Mouse (Mus musculus): Measurements from ENCODE around the gene Crtap. TPM values are rescaled to one million over a fixed set of nuclear protein-coding genes. Genes with fewer than 3 reads are reported as not detected.

Gene Crtap
- polyA plus RNA-seq, 1 experiment: 98.7 TPM

- Histone ChIP-seq H3K4me3 (ENCODE audit: insufficient read depth, low read depth, low read length) (no peak overlapping the region), H3K36me3 (ENCODE audit: control insufficient read depth, insufficient read depth, low read length) (no peaks in the 10 kb centered on the region), H3K27ac (ENCODE audit: insufficient read depth, low read depth, low read length) (no peak overlapping the region), H3K4me1 (ENCODE audit: control insufficient read depth, insufficient read depth, low read length) (no peaks in the 10 kb centered on the region), H3K27me3 (replicated peaks; ENCODE audit: control insufficient read depth, insufficient read depth, low read length) (no peaks in the 10 kb centered on the region)
- DNase-seq: no peak
- TF ChIP-seq POLR2A (IDR thresholded peaks at IDR 0.05; ENCODE audit: low read depth, low read length) (no peak), CTCF (conservative IDR thresholded peaks at IDR 0.05; ENCODE audit: insufficient read depth, insufficient read length, low read depth, low read length) (no peak)
- WGBS: 71% methylated on average over 3 of the region's 3 CpGs
These were observed 64.3 kb downstream of the Crtap start for GRCm38 (mm10) chr9:114326011-114326748.

Other genes starting within 250 kb of the Crtap start
- not detected in 2 replicates for gene Bcl2a1c, start 60.5 kb downstream of the Crtap start, polyA plus RNA-seq (2012; rRNA removed)
- 144 and 165 TPM in 2 replicates for gene Glb1, start 10.4 kb upstream of the Crtap start, polyA plus RNA-seq (2012; rRNA removed)
- gene Tmppe, start 10.4 kb upstream of the Crtap start, polyA plus RNA-seq (2012; rRNA removed): 11.4 and 15.7 TPM in 2 replicates
- 0.20 and 0.53 TPM in 2 replicates for gene Ccr4, start 114.2 kb upstream of the Crtap start, polyA plus RNA-seq (2012; rRNA removed)
- not detected in 2 replicates for gene C130032M10Rik, start 125.0 kb upstream of the Crtap start, polyA plus RNA-seq (2012; rRNA removed)
- gene Trim71, start 173.7 kb upstream of the Crtap start, polyA plus RNA-seq (2012; rRNA removed): 0.01 and 0.05 TPM in 2 replicates
- gene Cnot10, start 249.5 kb upstream of the Crtap start, polyA plus RNA-seq (2012; rRNA removed): 21.9 and 24.0 TPM in 2 replicates

All from kidney, adult 2 months (tissue).